Comparison of ENCODE assay signal across 12 mouse cellular contexts in the genomic region with DNA sequence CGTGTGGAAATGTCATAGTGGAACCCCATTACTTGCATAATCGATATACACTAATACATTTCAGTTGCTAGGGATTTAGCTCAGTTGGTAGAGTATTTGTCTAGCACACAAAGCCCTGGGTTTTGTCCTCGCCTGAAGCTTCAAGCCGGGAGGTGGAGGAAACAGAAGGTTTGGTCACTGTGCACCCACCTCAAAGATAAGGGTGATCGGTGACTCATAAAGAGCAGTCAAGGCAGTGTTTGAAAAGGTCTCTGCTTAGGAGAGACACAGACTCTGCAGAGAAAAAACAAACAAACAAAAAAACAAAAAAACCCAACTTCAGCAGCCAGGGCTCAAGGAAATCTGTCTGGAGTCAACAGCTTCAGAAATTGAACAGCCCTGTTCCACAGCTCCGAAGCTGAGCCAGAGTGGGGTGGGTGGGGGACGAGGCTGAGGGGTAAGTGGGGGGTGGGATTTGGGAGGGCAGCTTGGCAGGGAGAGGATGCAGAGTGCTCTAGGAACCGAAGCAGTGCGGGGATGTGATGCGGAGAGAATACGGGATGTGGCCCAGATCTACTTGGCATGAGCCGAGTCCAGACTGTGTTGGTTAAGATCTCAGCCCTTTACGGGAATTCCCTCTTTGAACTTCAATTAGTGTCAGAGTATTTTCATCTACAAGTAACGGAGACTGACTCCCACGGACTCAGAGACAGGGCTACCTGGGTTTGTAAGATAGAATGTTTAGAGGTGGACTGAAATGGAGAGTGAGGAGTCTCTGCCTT. TPM values are rescaled to one million over a fixed set of nuclear protein-coding genes. Genes with fewer than 3 reads are reported as not detected.
DNase-seq lines count a peak whose midpoint lies in the region; ATAC-seq and TF ChIP-seq lines count a peak whose summit lies in the region.
"Had no signal": no experiment of that assay in that cellular context is flagged by ENCODE, and none has a peak within 500 bp of the region (broad histone marks: within the 10 kb centered on the region; RNA-seq: fewer than 3 reads in every experiment).

No protein-coding gene starts in this region.

- no peak for TF ChIP-seq POLR2A in CH12.LX (IDR thresholded peaks at IDR 0.05; ENCODE audit: low read depth, low read length)

- 0 out of 2 replicates have a peak overlapping the region, but pooled peaks have one; percentile 6 for H3K27ac ChIP-seq in heart, embryonic 15.5 days
- H3K27ac ChIP-seq in CH12.LX (ENCODE audit: insufficient read depth, low read depth): no peak overlapping the region
- no peak overlapping the region for H3K27ac ChIP-seq in embryonic facial prominence, embryonic 15.5 days (replicated peaks)
- H3K27ac ChIP-seq: lung, embryonic 15.5 days had no signal

- no peak for TF ChIP-seq CTCF in CH12.LX (conservative IDR thresholded peaks at IDR 0.05 in 1 of 2, IDR thresholded peaks at IDR 0.05 in 1 of 2; ENCODE audit: low read depth in 2 of 2, low read length in 2 of 2)

- TF ChIP-seq RAD21 in CH12.LX (IDR thresholded peaks at IDR 0.05; ENCODE audit: low read depth, low read length): no peak

- DNase-seq in adrenal gland, postnatal 14 days: peak; percentile 27
- no peak for DNase-seq in adrenal gland, postnatal 10 days
- DNase-seq in heart, postnatal 4 days: no peak
- DNase-seq in CH12.LX (ENCODE audit: extremely low read depth): no peak
- no peak for DNase-seq in right cerebral cortex, postnatal 14 days
- no peak for DNase-seq in layer of hippocampus, postnatal 14 days (ENCODE audit: low spot score in 2 of 2)
- DNase-seq: embryo, embryonic 11 days; gastrocnemius, postnatal 36 days; thymus, adult 18-20 months had no signal

- in situ Hi-C loops in CH12.LX (cut with MboI; ENCODE audit: low pct_ligation_motif_present, low pct_unique_long_range_greater_than_20kb, low sequenced_read_pairs): no loop called here

- no peak overlapping the region for H3K9ac ChIP-seq in heart, embryonic 15.5 days
- H3K9ac ChIP-seq in CH12.LX (ENCODE audit: insufficient read depth, low read depth): no peak overlapping the region; the same call in 1 of the 2 replicates
- no peak overlapping the region for H3K9ac ChIP-seq in embryonic facial prominence, embryonic 15.5 days
- H3K9ac ChIP-seq: lung, embryonic 15.5 days had no signal

- no peak overlapping the region for H3K4me2 ChIP-seq in heart, embryonic 15.5 days
- H3K4me2 ChIP-seq in CH12.LX (ENCODE audit: insufficient read depth, low read depth, poor library complexity, severe bottlenecking): peak overlapping the region; percentile 16
- H3K4me2 ChIP-seq in embryonic facial prominence, embryonic 15.5 days (replicated peaks): no peak overlapping the region
- H3K4me2 ChIP-seq: lung, embryonic 15.5 days had no signal

- H3K4me3 ChIP-seq in heart, embryonic 15.5 days: no peak overlapping the region
- H3K4me3 ChIP-seq in CH12.LX (replicated peaks in 1 of 3; ENCODE audit: low read depth in 2 of 3, low read length in 2 of 3, poor library complexity in 1 of 3): no peak overlapping the region
- no peak overlapping the region for H3K4me3 ChIP-seq in embryonic facial prominence, embryonic 15.5 days (replicated peaks)
- H3K4me3 ChIP-seq: lung, embryonic 15.5 days had no signal

- dilution Hi-C loops in CH12.LX (cut with MboI; ENCODE audit: extremely low pct_ligation_motif_present, extremely low pct_unique_long_range_greater_than_20kb, low sequenced_read_pairs): no loop called here

- ATAC-seq in heart, embryonic 15.5 days (replicated peaks; ENCODE audit: insufficient number of reproducible peaks, insufficient read depth, low FRiP score, low read depth): no peak
- ATAC-seq in embryonic facial prominence, embryonic 15.5 days (ENCODE audit: insufficient number of reproducible peaks, low FRiP score, low TSS enrichment, low read depth): peak; percentile 26; the same call in 1 of the 2 replicates

- no peaks in the 10 kb centered on the region for H3K9me3 ChIP-seq in heart, embryonic 15.5 days (replicated peaks)
- no peaks in the 10 kb centered on the region for H3K9me3 ChIP-seq in CH12.LX (replicated peaks; ENCODE audit: low read length)
- H3K9me3 ChIP-seq in embryonic facial prominence, embryonic 15.5 days (replicated peaks): no peaks in the 10 kb centered on the region
- H3K9me3 ChIP-seq: lung, embryonic 15.5 days had no signal

- H3K4me1 ChIP-seq in heart, embryonic 15.5 days (replicated peaks): peaks cover 46% of the 10 kb centered on the region
- peaks cover 17 to 54% of the 10 kb centered on the region in 2 experiments for H3K4me1 ChIP-seq in CH12.LX (ENCODE audit: control insufficient read depth in 1 of 2, insufficient read depth in 2 of 2)
- H3K4me1 ChIP-seq in embryonic facial prominence, embryonic 15.5 days: peaks cover 37% of the 10 kb centered on the region

- no peaks in the 10 kb centered on the region for H3K79me2 ChIP-seq in CH12.LX (replicated peaks; ENCODE audit: control insufficient read depth, extremely low read depth, insufficient read depth, poor library complexity, severe bottlenecking)

- WGBS in heart, embryonic 15.5 days: 56% methylated on average over 15 of the region's 15 CpGs
- 58% methylated on average over 15 of the region's 15 CpGs for WGBS in embryonic facial prominence, embryonic 15.5 days

- H3K36me3 ChIP-seq in heart, embryonic 15.5 days: no peaks in the 10 kb centered on the region
- no peaks in the 10 kb centered on the region for H3K36me3 ChIP-seq in CH12.LX (replicated peaks in 1 of 2; ENCODE audit: control insufficient read depth in 1 of 2, insufficient read depth in 1 of 2, low read length in 1 of 2)
- no peaks in the 10 kb centered on the region for H3K36me3 ChIP-seq in embryonic facial prominence, embryonic 15.5 days
- H3K36me3 ChIP-seq: lung, embryonic 15.5 days had no signal

- H3K27me3 ChIP-seq in heart, embryonic 15.5 days: no peaks in the 10 kb centered on the region
- no peaks in the 10 kb centered on the region for H3K27me3 ChIP-seq in CH12.LX (replicated peaks)
- no peaks in the 10 kb centered on the region for H3K27me3 ChIP-seq in embryonic facial prominence, embryonic 15.5 days
- H3K27me3 ChIP-seq: lung, embryonic 15.5 days had no signal

- TF ChIP-seq EP300 in CH12.LX (IDR thresholded peaks at IDR 0.05; ENCODE audit: low read length): no peak

TF ChIP-seq in CH12.LX, 34 proteins besides CTCF, POLR2A, EP300 and RAD21:
- TF ChIP-seq BHLHE40 (IDR thresholded peaks at IDR 0.05; ENCODE audit: low read depth, low read length) (no peak), MEF2A (IDR thresholded peaks at IDR 0.05; ENCODE audit: borderline replicate concordance, low read depth, low read length) (no peak), CHD1 (IDR thresholded peaks at IDR 0.05; ENCODE audit: low read depth, low read length) (peak; percentile 63; the same call in 1 of the 2 replicates)

RNA-seq across cellular contexts. Expression of a gene that starts 40.6 kb away (rescaled TPM):
- total RNA-seq in adrenal gland, postnatal 14 days (2021): 181 and 182 TPM in 2 replicates
- 100 to 1,000 TPM; 137 to 155 TPM for total RNA-seq in adrenal gland, postnatal 10 days (2021)
- polyA plus RNA-seq in heart, embryonic 15.5 days (2015; fragmentation: Nextera tagmentation; extraction: Ambion mirVana): 54.1 and 61.2 TPM in 2 replicates
- total RNA-seq in heart, postnatal 4 days (2021): 10 to 100 TPM; 72.2 to 78.2 TPM
- 50.1 and 50.2 TPM in 2 replicates for total RNA-seq in CH12.LX (2012; rRNA removed)
- 85.3 and 90.9 TPM in 2 replicates for total RNA-seq in CH12.LX (2014; rRNA removed)
- polyA plus RNA-seq in CH12.LX (2012; ENCODE audit: insufficient read length, low read depth): 67.6 and 68.6 TPM in 2 replicates
- polyA plus RNA-seq in embryonic facial prominence, embryonic 15.5 days (2015; fragmentation: Nextera tagmentation; extraction: Ambion mirVana): 68.1 and 71.6 TPM in 2 replicates
- 10 to 100 TPM; 27.2 to 33.5 TPM for total RNA-seq in layer of hippocampus, postnatal 14 days (2021)
